Mouse (Mus musculus) lung, embryonic 16.5 days (tissue): Measurements from ENCODE around the gene Gm28230. TPM values are rescaled to one million over a fixed set of nuclear protein-coding genes. Genes with fewer than 3 reads are reported as not detected.

ENCODE experiments used
- ATAC-seq: fragments of 200-750 bp; cut with Nextera tagmentation; 2 replicates; pipeline ENCODE4 v1.8.0; 2017; ENCODE audit warnings: low read depth, mild to moderate bottlenecking, moderate library complexity
- H3K27ac ChIP-seq: fragments of 300-500 bp; sonication (generic); 2 replicates; pipeline ENCODE4 v1.5.1; 2014; ENCODE audit warnings: mild to moderate bottlenecking, control low read depth, low read length
- H3K27me3 ChIP-seq: fragments of 300-500 bp; sonication (generic); 2 replicates; pipeline ENCODE4 v1.6.1; 2014; ENCODE audit warnings: low read depth, low read length, mixed read lengths; ENCODE audit not compliant: control insufficient read depth, insufficient read depth
- H3K36me3 ChIP-seq: fragments of 300-500 bp; sonication (generic); 2 replicates; pipeline ENCODE4 v1.6.1; 2014; ENCODE audit warnings: low read length; ENCODE audit not compliant: control insufficient read depth, insufficient read depth
- H3K4me1 ChIP-seq: fragments of 300-500 bp; sonication (generic); replicated peaks from 2 replicates; pipeline ENCODE4 v1.6.1; 2014; ENCODE audit warnings: low read length, mixed read lengths; ENCODE audit not compliant: control insufficient read depth, insufficient read depth
- H3K4me2 ChIP-seq: fragments of 300-500 bp; sonication (generic); 2 replicates; pipeline ENCODE4 v1.6.1; 2014; ENCODE audit warnings: low read depth, low read length, control low read depth
- H3K4me3 ChIP-seq: fragments of 300-500 bp; sonication (generic); 2 replicates; pipeline ENCODE4 v1.5.1; 2014; ENCODE audit warnings: mild to moderate bottlenecking, low read length, control low read depth
- H3K9ac ChIP-seq: fragments of 300-500 bp; sonication (generic); 2 replicates; pipeline ENCODE4 v1.6.1; 2014; ENCODE audit warnings: low read length, control low read depth
- H3K9me3 ChIP-seq: fragments of 300-500 bp; sonication (generic); 2 replicates; pipeline ENCODE4 v1.6.1; 2016; ENCODE audit warnings: low read length; ENCODE audit not compliant: control insufficient read depth
- WGBS: fragments of 180-500 bp; shearing (Covaris S2); extraction: QIAGEN DNeasy Blood & Tissue Kit; methylation state at CpG from one replicate; pipeline ENCODE4 v1.1.7; 2014; 5-methylcytosine and 5-hydroxymethylcytosine counted together
- polyA plus RNA-seq: library from polyadenylated mRNA; unstranded; fragments of >200 nt; fragmentation: Nextera tagmentation; extraction: Ambion mirVana; gene quantifications from 2 replicates; pipeline ENCODE4 v1.2.1, GENCODE M21; 2015

Gm28230 gene
- polyA plus RNA-seq: not detected in 2 replicates

DNA sequence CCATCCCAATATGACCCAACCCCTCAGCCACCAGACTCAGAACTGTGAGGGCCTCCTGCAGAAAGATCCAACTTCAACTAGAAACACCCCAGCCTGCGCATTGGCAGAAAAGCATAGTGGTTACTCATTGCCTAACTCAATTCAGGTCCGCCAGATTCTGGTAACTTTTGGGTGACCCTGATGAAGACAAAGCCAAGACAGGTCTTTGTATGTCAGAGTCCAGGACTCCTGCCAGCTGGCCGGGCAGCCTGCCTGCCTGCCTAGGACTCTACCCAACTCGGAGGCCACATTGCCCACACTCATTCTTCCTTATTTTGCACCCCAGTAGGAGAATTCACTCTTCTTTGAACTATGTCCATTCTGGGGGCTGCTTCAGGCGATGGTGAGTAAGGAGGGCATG, at the start of gene Gm28230:
Gene Gm28230 (plus strand): TSS at position 178 of the 400 bp plus-strand sequence.
- WGBS: 11% methylated on average over 5 of the region's 5 CpGs
- Histone ChIP-seq H3K9ac (no peak within 1 kb of the TSS), H3K9me3 (no peaks in the 10 kb centered on the region), H3K36me3 (no peaks in the 10 kb centered on the region), H3K27me3 (peaks cover 97% of the 10 kb centered on the region), H3K4me3 (peak within 1 kb of the TSS; percentile 24), H3K27ac (no peak within 1 kb of the TSS), H3K4me2 (peak within 1 kb of the TSS; percentile 26; the same call in 1 of the 2 replicates), H3K4me1 (no peaks in the 10 kb centered on the region)
- ATAC-seq: no peak

DNA sequence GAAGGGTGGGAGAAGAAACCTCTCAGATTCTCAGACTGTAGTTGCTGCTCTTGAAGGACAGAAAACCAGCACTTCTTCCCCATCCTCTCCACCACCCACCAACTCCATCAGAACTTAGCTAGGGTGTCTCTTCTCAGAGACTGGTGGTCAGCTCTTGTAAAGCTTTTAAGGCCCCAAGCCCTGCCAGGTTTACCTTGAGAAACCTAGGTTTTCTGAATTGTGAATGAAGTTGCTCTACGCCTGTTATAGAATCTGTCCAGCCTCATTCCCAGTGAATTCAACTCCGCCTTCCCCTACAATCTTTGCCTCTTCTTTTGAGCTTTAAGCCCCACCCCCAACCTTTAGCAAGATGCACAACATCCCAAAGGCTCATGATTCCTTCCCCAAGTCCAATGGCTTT, 49.4 kb upstream of the Gm28230 start:
- no peak for ATAC-seq
- H3K9me3 ChIP-seq: no peaks in the 10 kb centered on the region
- peaks cover 4% of the 10 kb centered on the region; the same call in 1 of the 2 replicates for H3K4me1 ChIP-seq
- no peak overlapping the region for H3K4me3 ChIP-seq
- H3K4me2 ChIP-seq: no peak overlapping the region
- peaks cover 99% of the 10 kb centered on the region for H3K27me3 ChIP-seq
- no peak overlapping the region for H3K27ac ChIP-seq
- H3K36me3 ChIP-seq: no peaks in the 10 kb centered on the region
- WGBS: 23% methylated on average over 2 of the region's 2 CpGs
- H3K9ac ChIP-seq: no peak overlapping the region

DNA sequence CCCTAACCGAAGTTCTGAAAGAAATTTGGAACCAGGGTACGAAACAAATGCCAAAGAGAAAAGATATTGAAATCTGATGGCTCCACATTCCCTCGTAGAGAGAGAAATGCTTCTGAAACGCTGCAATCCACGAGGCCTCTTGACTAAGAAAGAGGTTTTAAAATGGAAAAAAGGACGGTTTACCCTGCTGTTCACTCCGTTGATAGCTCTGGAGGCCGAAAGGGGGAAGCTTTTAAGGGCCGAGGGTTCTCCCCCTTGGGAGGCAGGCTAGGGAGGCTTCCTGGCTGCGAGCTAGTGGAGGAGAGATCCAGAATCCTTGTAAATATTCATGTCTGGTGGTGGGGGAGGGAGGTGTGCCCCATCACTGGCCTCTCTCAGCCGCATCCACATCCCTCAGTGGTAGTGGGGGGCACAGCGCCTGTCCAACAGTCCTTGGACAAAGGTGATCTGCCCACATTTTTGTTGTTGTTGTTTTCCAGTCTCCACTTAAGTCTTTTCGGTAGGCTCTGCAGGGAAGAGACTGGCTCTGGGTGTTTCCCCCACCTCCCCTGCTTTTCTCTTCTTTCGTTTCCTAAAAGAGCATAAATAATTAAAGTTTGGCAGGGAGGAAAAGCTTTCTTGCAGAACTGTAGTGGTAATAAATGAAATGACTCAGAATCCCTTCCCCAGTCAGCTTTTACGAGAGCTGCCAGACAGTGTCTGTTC, 47.5 kb upstream of the Gm28230 start, which contains the start of gene Hoxd11:
Gene Hoxd11 (plus strand): TSS at position 667 of the 705 bp plus-strand sequence.
- no peak within 1 kb of the TSS for H3K9ac ChIP-seq
- no peaks in the 10 kb centered on the region for H3K36me3 ChIP-seq
- no peak within 1 kb of the TSS for H3K27ac ChIP-seq
- H3K4me2 ChIP-seq: no peak within 1 kb of the TSS
- ATAC-seq: no peak
- H3K4me1 ChIP-seq: peaks cover 10% of the 10 kb centered on the region; the same call in 1 of the 2 replicates
- H3K9me3 ChIP-seq: no peaks in the 10 kb centered on the region
- H3K27me3 ChIP-seq: peaks cover 99% of the 10 kb centered on the region
- 2% methylated on average over 15 of the region's 15 CpGs for WGBS
- H3K4me3 ChIP-seq: no peak within 1 kb of the TSS

DNA sequence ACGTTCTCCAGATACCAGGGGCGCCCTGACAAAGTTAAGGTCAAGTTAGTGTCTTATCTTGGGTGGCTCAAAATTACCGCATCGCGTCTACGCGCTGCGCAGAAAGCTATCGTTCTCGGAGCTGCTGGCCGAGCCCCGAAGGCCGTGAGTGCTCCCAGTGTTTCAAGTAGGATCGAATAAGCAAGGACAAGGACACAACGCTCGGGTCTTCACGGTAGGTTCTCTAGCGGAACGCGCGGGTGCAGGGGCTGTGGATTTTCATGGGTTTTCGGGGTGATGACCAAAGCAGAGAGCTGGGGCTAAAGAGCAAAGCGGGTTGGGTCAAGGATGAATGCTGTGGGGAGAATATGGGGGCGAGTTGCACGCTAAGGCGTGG, 46.9 kb upstream of the Gm28230 start:
- Histone ChIP-seq H3K27ac (no peak overlapping the region), H3K4me2 (no peak overlapping the region), H3K4me1 (peaks cover 10% of the 10 kb centered on the region; the same call in 1 of the 2 replicates), H3K9ac (no peak overlapping the region), H3K4me3 (no peak overlapping the region), H3K9me3 (no peaks in the 10 kb centered on the region), H3K36me3 (no peaks in the 10 kb centered on the region), H3K27me3 (peaks cover 99% of the 10 kb centered on the region)
- ATAC-seq: no peak
- WGBS: under 1% methylated on average over 26 of the region's 26 CpGs

DNA sequence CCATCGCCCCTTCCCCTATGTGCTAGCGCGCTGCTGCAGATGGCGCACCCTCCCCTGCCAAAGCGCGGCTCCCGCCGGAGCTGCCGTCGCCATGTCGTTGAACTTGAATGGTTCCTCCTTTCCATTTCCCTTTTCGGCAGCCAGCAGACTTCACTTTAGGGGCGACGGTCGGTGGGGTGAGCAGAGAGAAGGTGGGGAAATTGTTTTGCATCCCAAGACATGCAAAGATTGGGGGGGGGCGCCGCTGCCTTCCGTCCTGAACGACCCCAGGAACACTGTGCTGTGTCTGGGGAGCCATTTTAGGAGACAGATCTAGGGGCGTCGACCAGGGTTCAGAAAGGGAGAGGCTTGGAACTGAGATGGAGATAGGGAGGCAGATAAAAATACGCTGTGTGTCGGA, 46.5 kb upstream of the Gm28230 start:
- peaks cover 99% of the 10 kb centered on the region for H3K27me3 ChIP-seq
- H3K4me1 ChIP-seq: peaks cover 10% of the 10 kb centered on the region; the same call in 1 of the 2 replicates
- no peaks in the 10 kb centered on the region for H3K36me3 ChIP-seq
- H3K27ac ChIP-seq: no peak overlapping the region
- H3K9me3 ChIP-seq: no peaks in the 10 kb centered on the region
- H3K4me2 ChIP-seq: no peak overlapping the region
- no peak for ATAC-seq
- under 1% methylated on average over 23 of the region's 23 CpGs for WGBS
- H3K4me3 ChIP-seq: no peak overlapping the region
- no peak overlapping the region for H3K9ac ChIP-seq

DNA sequence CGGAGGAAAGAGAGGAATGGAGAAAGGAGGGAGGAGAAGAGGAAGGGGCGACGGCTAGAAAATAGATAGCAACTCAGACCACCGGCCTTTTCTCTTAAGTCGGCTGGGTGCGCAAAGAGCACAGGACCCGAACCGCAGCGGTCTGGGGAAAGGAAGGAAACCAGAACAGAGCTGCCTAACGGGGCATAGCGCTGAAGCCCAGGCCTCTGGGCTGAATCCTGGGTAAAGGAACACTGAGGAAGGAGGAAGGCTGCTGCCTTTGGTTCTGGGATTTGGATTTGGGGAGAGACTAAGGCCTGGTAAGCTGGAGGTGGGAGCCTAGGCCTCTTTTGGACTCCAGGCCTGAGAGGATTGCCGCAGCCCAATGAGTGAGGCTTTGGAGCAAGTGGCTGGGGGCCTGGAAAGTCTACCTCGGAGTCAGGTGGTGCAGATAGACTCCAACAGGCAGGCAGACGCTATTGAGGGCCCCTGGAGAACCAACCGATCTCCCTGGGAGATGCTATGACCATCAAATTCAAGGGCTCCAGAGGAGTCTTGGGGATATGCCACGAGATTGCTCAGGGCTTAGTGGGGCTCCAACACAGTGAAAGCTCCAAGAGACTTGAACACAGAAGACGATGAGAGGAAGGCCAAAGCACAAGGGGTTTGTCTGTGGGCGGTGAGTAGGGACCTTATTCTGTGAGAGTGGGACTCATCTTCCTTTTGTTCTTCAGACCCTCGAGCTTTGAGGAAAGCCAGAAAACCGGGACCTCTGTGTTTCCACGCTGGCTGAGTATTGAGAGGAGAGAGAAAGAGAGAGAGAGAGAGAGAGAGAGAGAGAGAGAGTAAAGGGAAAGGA, 45.7 kb upstream of the Gm28230 start:
- H3K27ac ChIP-seq: no peak overlapping the region
- no peak for ATAC-seq
- H3K27me3 ChIP-seq: peaks cover 98% of the 10 kb centered on the region
- H3K4me3 ChIP-seq: no peak overlapping the region
- H3K4me2 ChIP-seq: no peak overlapping the region
- no peaks in the 10 kb centered on the region for H3K36me3 ChIP-seq
- no peaks in the 10 kb centered on the region for H3K9me3 ChIP-seq
- H3K9ac ChIP-seq: no peak overlapping the region
- H3K4me1 ChIP-seq: peaks cover 10% of the 10 kb centered on the region; the same call in 1 of the 2 replicates
- 4% methylated on average over 21 of the region's 21 CpGs for WGBS

DNA sequence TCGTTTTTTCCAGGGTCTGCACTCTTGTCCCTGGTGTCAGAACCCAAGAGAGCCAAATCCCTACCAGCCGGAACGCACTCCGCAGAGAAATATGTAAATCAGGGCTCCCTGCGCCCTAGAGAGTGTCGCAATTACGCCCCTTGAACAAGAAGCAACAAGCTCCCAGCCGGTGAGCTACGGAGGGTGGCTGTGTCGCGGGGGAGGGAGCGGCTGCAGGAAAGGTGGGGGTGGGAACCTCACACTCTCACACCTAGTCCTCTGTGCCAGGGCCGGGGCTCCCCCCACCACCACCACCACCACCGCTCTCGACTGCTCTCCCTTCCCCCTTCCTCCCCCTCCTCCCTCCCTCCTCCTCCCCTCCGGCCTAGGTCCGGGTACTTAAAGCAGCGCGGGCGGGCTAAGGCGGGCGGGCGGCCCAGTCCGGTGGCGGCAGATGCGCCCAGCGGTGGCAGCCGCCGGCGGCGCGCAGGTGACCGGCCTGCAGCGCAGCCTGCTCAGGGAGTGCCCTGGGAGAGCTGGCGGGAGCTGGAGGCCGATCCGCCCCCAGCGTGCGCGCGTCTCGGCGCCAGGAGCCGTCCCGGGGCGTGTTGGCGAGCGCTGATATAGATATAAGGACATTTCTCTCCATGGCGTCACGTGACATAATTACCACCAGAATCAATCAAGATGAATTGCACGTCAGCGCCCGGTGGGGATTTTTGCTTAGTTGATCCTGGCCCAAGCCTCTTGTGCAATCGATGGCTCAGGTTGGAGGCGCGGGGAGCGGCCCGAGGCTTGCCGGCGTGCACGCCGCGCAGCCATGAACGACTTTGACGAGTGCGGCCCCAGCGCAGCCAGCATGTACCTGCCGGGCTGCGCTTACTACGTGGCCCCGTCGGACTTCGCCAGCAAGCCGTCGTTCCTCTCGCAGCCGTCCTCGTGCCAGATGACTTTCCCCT, 44.7 kb upstream of the Gm28230 start:
- H3K4me2 ChIP-seq: peak overlapping the region; percentile 34
- ATAC-seq: peak; percentile 39; the same call in 1 of the 2 replicates
- peaks cover 10% of the 10 kb centered on the region; the same call in 1 of the 2 replicates for H3K4me1 ChIP-seq
- H3K4me3 ChIP-seq: peak overlapping the region; percentile 24
- WGBS: 1% methylated on average over 71 of the region's 78 CpGs
- H3K9me3 ChIP-seq: no peaks in the 10 kb centered on the region
- no peaks in the 10 kb centered on the region for H3K36me3 ChIP-seq
- H3K27me3 ChIP-seq: peaks cover 94% of the 10 kb centered on the region
- H3K9ac ChIP-seq: no peak overlapping the region
- H3K27ac ChIP-seq: no peak overlapping the region

DNA sequence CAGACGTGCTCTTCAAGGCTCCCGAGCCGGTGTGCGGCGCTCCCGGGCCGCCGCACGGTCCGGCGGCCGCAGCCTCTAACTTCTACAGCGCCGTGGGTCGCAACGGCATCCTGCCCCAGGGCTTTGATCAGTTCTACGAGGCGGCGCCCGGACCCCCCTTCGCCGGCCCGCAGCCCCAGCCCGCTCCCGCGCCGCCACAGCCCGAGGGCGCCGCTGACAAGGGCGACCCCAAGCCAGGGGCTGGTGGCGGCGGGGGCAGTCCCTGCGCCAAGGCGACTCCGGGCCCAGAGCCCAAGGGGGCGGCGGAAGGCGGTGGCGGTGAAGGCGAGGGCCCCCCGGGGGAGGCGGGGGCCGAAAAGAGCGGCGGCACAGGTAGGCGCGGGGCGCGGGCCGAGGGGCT, 43.7 kb upstream of the Gm28230 start:
- Histone ChIP-seq H3K4me1 (peaks cover 10% of the 10 kb centered on the region; the same call in 1 of the 2 replicates), H3K9me3 (no peaks in the 10 kb centered on the region), H3K27me3 (peaks cover 94% of the 10 kb centered on the region), H3K27ac (no peak overlapping the region), H3K9ac (no peak overlapping the region), H3K36me3 (no peaks in the 10 kb centered on the region), H3K4me2 (peak overlapping the region; percentile 34; the same call in 1 of the 2 replicates), H3K4me3 (peak overlapping the region; percentile 8; the same call in 1 of the 2 replicates)
- WGBS: under 1% methylated on average over 21 of the region's 51 CpGs
- no peak for ATAC-seq
